Mouse (Mus musculus) bone marrow, adult 2 months (tissue): ENCODE measurements around the gene Arhgap25. TPM values are rescaled to one million over a fixed set of nuclear protein-coding genes. Genes with fewer than 3 reads are reported as not detected.
"Not testable (repeated sequence)": the region's sequence is repeated elsewhere in the genome, so short reads cannot be mapped to it uniquely, and the experiment has no call there.

Experiments used
- H3K27ac ChIP-seq: fragments of 200-500 bp; 2 replicates; pipeline ENCODE4 v1.5.1; 2012; ENCODE audit warnings: low read depth, mild to moderate bottlenecking, control low read depth, inconsistent platforms, low read length; ENCODE audit not compliant: control insufficient read depth, poor library complexity, insufficient read depth
- H3K4me1 ChIP-seq: fragments of 200-500 bp; 2 replicates; pipeline ENCODE4 v1.6.1; 2011; ENCODE audit warnings: low read length; ENCODE audit not compliant: control insufficient read depth, insufficient read depth
- H3K4me3 ChIP-seq: fragments of 200-500 bp; replicated peaks from 2 replicates; pipeline ENCODE3; 2011; ENCODE audit warnings: mild to moderate bottlenecking, low read depth, low read length, control low read depth; ENCODE audit not compliant: control insufficient read depth
- CTCF ChIP-seq: fragments of 200-500 bp; IDR thresholded peaks from 2 replicates; pipeline ENCODE4 v1.5.1; 2011; ENCODE audit warnings: low read length, control low read depth; ENCODE audit not compliant: control insufficient read depth, insufficient read depth
- POLR2A ChIP-seq: fragments of 200-500 bp; IDR thresholded peaks from 2 replicates; pipeline ENCODE4 v1.6.1; 2011; ENCODE audit warnings: low read depth, mild to moderate bottlenecking, control low read depth, low read length, borderline replicate concordance; ENCODE audit not compliant: control insufficient read depth
- WGBS: fragments of 180-500 bp; shearing (Covaris S2); methylation state at CpG from one replicate; pipeline ENCODE4 v1.1.7; 2018; 5-methylcytosine and 5-hydroxymethylcytosine counted together
- polyA plus RNA-seq: library from polyadenylated mRNA; stranded (reverse); fragments of >200 nt; gene quantifications from 2 replicates; pipeline ENCODE4 v1.2.4, GENCODE M21; 2011; ENCODE audit warnings: low replicate concordance; ENCODE audit not compliant: missing spikeins, insufficient read depth, insufficient read length

The Arhgap25 gene
- polyA plus RNA-seq, 1 experiment: 24.4 TPM

GRCm38 (mm10) chr6:87484806-87485205 is 48.3 kb downstream of the Arhgap25 start:
- 78% methylated on average over 5 of the region's 5 CpGs for WGBS
- H3K4me1 ChIP-seq: no peaks in the 10 kb centered on the region
- TF ChIP-seq CTCF: no peak
- TF ChIP-seq POLR2A: no peak

GRCm38 (mm10) chr6:87483900-87484289 is 49.2 kb downstream of the Arhgap25 start:
- no peak for TF ChIP-seq CTCF
- no peak for TF ChIP-seq POLR2A
- 91% methylated on average over 3 of the region's 3 CpGs for WGBS
- H3K27ac ChIP-seq: no peak overlapping the region
- H3K4me3 ChIP-seq: no peak overlapping the region
- no peaks in the 10 kb centered on the region for H3K4me1 ChIP-seq

More at GRCm38 (mm10) chr6:87484806-87485205, 48.3 kb downstream of the Arhgap25 start:
- Histone ChIP-seq H3K4me3 (no peak overlapping the region), H3K27ac (no peak overlapping the region)

- TF ChIP-seq CTCF: no peak
- TF ChIP-seq POLR2A: no peak
- 85% methylated on average over 12 of the region's 12 CpGs for WGBS
Measured at GRCm38 (mm10) chr6:87483224-87483899, 49.7 kb downstream of the Arhgap25 start.

GRCm38 (mm10) chr6:87479291-87479999 is 53.6 kb downstream of the Arhgap25 start:
- Histone ChIP-seq H3K4me1 (no peaks in the 10 kb centered on the region), H3K27ac (no peak overlapping the region), H3K4me3 (no peak overlapping the region)
- WGBS: 75% methylated on average over 5 of the region's 5 CpGs
- no peak for TF ChIP-seq POLR2A
- TF ChIP-seq CTCF: no peak

More at GRCm38 (mm10) chr6:87483224-87483899, 49.7 kb downstream of the Arhgap25 start:
- Histone ChIP-seq H3K27ac (no peak overlapping the region), H3K4me3 (no peak overlapping the region), H3K4me1 (no peaks in the 10 kb centered on the region)

GRCm38 (mm10) chr6:87478847-87479246 is 54.2 kb downstream of the Arhgap25 start:
- H3K4me1 ChIP-seq: no peaks in the 10 kb centered on the region
- H3K4me3 ChIP-seq: no peak overlapping the region
- H3K27ac ChIP-seq: no peak overlapping the region
- TF ChIP-seq POLR2A: no peak
- TF ChIP-seq CTCF: no peak
- WGBS: 74% methylated on average over 4 of the region's 4 CpGs

- TF ChIP-seq CTCF: no peak
- TF ChIP-seq POLR2A: no peak
- WGBS: 85% methylated on average over 5 of the region's 5 CpGs
- H3K4me1 ChIP-seq: no peaks in the 10 kb centered on the region
- H3K4me3 ChIP-seq: no peak overlapping the region
- no peak overlapping the region for H3K27ac ChIP-seq
Measured at GRCm38 (mm10) chr6:87475223-87475622, 57.8 kb downstream of the Arhgap25 start.

- H3K27ac ChIP-seq, H3K4me3 ChIP-seq, H3K4me1 ChIP-seq: not testable (repeated sequence)
- WGBS: 91% methylated on average over 12 of the region's 12 CpGs
Measured at GRCm38 (mm10) chr6:87470098-87470497, 63.0 kb downstream of the Arhgap25 start.

- Histone ChIP-seq H3K4me3 (no peak overlapping the region), H3K27ac (no peak overlapping the region), H3K4me1 (no peaks in the 10 kb centered on the region)
- TF ChIP-seq CTCF (no peak), POLR2A (no peak)
- 84% methylated on average over 10 of the region's 10 CpGs for WGBS
Measured at GRCm38 (mm10) chr6:87468372-87468771, 64.7 kb downstream of the Arhgap25 start.
